Mouse (Mus musculus) B cell, adult (primary cell): ENCODE measurements around the gene Gm21969. TPM values are rescaled to one million over a fixed set of nuclear protein-coding genes. Genes with fewer than 3 reads are reported as not detected.

Experiments used
- total RNA-seq: library from RNA; stranded (reverse); gene quantifications from 4 replicates; pipeline ENCODE4 v1.2.4, GENCODE M21; 2023; ENCODE audit not compliant: inconsistent age

Gm21969 gene
- total RNA-seq: 0.15 TPM in 1 of 4 replicates, not detected in the others

DNA sequence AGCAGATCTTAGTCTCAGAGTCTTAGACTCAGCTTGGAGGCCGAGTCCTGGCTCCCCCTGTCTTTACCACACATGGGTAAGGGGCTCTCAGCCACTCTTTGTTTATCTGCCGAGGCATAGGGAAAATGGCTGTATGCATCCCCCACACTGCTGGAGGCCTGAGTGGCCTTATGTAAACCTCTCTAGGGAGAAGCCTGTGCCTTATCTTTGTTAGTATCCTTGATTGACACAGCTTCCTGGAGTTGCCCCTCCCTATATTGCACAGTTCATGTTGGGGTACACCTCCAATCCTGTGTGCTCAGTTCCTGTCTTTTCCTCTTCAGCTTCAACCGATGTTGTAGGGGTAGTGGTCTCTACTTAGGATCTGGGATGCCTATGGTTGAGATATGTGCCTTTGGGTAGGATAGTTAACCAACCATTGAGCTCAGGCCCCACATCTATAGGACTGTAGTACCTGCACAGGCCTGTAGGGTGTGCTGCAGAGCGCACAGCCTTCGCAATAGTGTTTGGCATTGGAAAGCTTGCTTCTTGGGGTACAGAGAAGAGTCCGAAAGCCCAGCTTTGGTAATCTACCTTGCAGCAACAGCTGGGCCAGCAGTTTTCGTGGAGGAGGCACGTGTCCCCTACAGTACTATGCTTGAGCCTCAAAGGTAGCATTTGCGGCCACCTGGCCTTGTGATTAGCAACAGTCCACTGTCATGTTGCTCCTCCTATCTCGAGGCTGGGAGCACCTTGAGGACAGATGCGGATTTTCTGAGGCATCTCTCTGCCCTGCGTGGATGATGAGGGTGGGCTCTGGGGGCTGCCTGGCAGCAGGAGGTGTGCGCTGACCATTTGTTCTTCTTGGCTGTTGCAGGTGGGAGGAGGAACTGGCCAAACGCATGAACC, at the start of gene Gm21969:
Gm21969 (plus strand) TSS at position 830 of the 888 bp plus-strand sequence.

DNA sequence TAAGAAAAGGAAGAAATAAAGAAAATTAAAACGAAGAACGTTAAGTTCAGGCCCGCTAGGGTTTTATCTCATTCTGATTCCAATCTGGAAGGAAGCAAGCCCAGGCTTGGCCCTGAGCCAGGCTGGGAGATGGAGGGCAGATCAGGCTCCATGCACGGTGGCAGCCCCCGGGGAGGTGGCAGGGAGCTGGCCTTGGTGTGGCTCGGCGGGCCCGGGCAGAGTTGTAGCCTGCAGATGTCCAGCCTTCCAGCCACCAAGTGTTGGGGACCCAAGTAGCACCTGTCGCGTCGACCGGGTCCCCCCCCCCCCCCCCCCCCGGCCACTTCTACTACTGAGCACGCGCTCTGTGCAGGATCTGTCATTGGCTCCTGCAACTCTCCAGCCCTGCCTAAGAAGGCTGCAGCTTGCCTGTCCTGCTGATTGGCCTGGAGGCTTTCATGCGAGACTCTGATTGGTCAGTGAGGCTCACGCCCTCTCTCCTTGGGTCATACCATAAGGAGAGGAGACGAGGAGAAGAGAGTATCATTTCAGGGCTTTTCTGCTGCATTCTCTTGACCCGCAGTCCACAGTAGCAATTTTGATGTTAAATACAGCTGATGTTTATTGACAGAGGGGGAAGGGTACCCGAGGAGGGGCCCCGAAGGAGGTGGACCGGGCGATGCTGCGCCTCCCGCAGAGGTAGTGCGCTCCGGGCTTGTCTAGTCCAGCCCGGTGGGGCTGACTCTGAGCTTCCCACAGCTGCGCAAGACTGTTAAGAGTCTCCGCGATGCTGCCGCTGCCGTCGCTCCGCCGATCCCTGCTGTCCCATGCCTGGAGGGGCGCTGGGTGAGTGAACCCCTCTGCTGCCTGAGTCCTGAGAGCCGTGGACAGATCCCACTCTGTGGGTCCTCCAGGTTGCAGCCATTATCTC, 19.6 kb downstream of the Gm21969 start, which contains the start of gene Aldh4a1:
Aldh4a1 (plus strand) TSS at position 494 of the 910 bp plus-strand sequence.

DNA sequence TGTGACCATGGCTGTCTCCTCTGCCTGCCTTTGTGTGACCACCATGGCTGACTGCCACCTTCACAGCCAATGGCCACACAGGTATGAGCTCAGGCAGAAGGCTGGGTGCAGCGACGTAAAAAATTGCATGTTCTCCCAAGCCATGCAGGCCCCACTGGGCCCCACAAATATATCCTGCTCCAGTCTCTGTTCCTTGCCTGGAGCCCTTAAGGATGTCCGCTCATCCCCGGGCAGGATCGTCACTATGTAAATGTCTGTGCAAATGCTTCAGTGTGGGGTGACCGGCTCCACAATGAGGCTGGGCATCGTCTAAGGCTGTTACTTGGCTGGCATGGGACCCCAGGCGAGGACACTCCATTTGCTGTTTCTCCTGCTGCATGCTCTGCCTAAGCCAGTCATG, 50.3 kb downstream of the Gm21969 start, which contains the start of gene Tas1r2:
Tas1r2 (plus strand) TSS at position 301 of the 400 bp plus-strand sequence.

Other genes starting within 250 kb of the Gm21969 start
- 0.77 to 2.0 TPM (median 1.2 TPM) in 4 replicates for gene Iffo2, start 72.6 kb upstream of the Gm21969 start, total RNA-seq
- gene Aldh4a1, start 19.7 kb downstream of the Gm21969 start, total RNA-seq: 14.7 to 16.1 TPM (median 15.4 TPM) in 4 replicates
- gene Tas1r2, start 50.4 kb downstream of the Gm21969 start, total RNA-seq: not detected in 4 replicates
- 0.09 TPM in 1 of 4 replicates, not detected in the others for gene Pax7, start 230.3 kb downstream of the Gm21969 start, total RNA-seq